Mouse (Mus musculus) heart, postnatal 0 days (tissue): ENCODE measurements around the gene Cdh13. TPM values are rescaled to one million over a fixed set of nuclear protein-coding genes. Genes with fewer than 3 reads are reported as not detected.

ENCODE experiments used
- ATAC-seq: fragments of 200-750 bp; cut with Nextera tagmentation; 2 replicates; pipeline ENCODE4 v1.8.0; 2017; ENCODE audit warnings: low read depth, moderate number of reproducible peaks, moderate library complexity; ENCODE audit not compliant: insufficient read depth
- DNase-seq: peaks from one replicate; pipeline ENCODE4 v3.0.0-alpha.2; 2016; ENCODE audit warnings: low spot score
- H3K27ac ChIP-seq: fragments of 300-500 bp; sonication (generic); 2 replicates; pipeline ENCODE4 v1.5.1; 2014; ENCODE audit warnings: low read depth, mild to moderate bottlenecking
- H3K27me3 ChIP-seq: fragments of 300-500 bp; sonication (generic); 2 replicates; pipeline ENCODE4 v1.6.1; 2014; ENCODE audit warnings: low read length, mixed read lengths; ENCODE audit not compliant: control insufficient read depth, insufficient read depth
- H3K36me3 ChIP-seq: fragments of 300-500 bp; sonication (generic); replicated peaks from 2 replicates; pipeline ENCODE4 v1.6.1; 2014; ENCODE audit warnings: low read length, mixed read lengths; ENCODE audit not compliant: control insufficient read depth, insufficient read depth
- H3K4me1 ChIP-seq: fragments of 300-500 bp; sonication (generic); 2 replicates; pipeline ENCODE4 v1.6.1; 2014; ENCODE audit warnings: antibody characterized with exemption; ENCODE audit not compliant: control insufficient read depth, insufficient read depth
- H3K4me2 ChIP-seq: fragments of 300-500 bp; sonication (generic); 2 replicates; pipeline ENCODE4 v1.6.1; 2014; ENCODE audit warnings: low read depth, mild to moderate bottlenecking, low read length, moderate library complexity
- H3K4me3 ChIP-seq: fragments of 300-500 bp; sonication (generic); 2 replicates; pipeline ENCODE4 v1.5.1; 2014; ENCODE audit warnings: low read depth, low read length
- H3K9ac ChIP-seq: fragments of 300-500 bp; sonication (generic); replicated peaks from 2 replicates; pipeline ENCODE4 v1.6.1; 2014; ENCODE audit warnings: low read depth, low read length, mixed read lengths
- H3K9me3 ChIP-seq: fragments of 300-500 bp; sonication (generic); replicated peaks from 2 replicates; pipeline ENCODE4 v1.6.1; 2016; ENCODE audit warnings: low read length; ENCODE audit not compliant: control insufficient read depth
- CTCF ChIP-seq: IDR thresholded peaks from 2 replicates; pipeline ENCODE4 v1.5.1; 2016; ENCODE audit warnings: antibody characterized with exemption, control low read depth, low read depth
- EP300 ChIP-seq: IDR thresholded peaks from 2 replicates; pipeline ENCODE4 v1.6.1; 2016; ENCODE audit warnings: antibody characterized with exemption, low read depth
- WGBS: fragments of 180-500 bp; shearing (Covaris S2); extraction: QIAGEN DNeasy Blood & Tissue Kit; methylation state at CpG from one replicate; pipeline ENCODE4 v1.1.7; 2014; 5-methylcytosine and 5-hydroxymethylcytosine counted together
- polyA plus RNA-seq: library from polyadenylated mRNA; unstranded; fragments of >200 nt; fragmentation: Nextera tagmentation; extraction: Ambion mirVana; gene quantifications from 2 replicates; pipeline ENCODE4 v1.2.1, GENCODE M21; 2015
- total RNA-seq: library from RNA; depleted of rRNA; stranded (reverse); fragments of >200 nt; gene quantifications from 2 replicates; pipeline ENCODE4 v1.2.3, GENCODE M21; 2014; ENCODE audit warnings: low replicate concordance

The Cdh13 gene
- total and polyA plus RNA-seq, 2 experiments from 2014 or later, result 109 to 136 TPM

GRCm38 (mm10) chr8:119180626-119181025 is 897.1 kb downstream of the Cdh13 start:
- ATAC-seq, result no peak

GRCm38 (mm10) chr8:119195695-119196094 is 912.2 kb downstream of the Cdh13 start:
- ATAC-seq (no peak), DNase-seq (peak; percentile 16)
- WGBS, result 61% methylated on average over 8 of the region's 8 CpGs
- Histone ChIP-seq H3K27ac (no peak overlapping the region), H3K4me3 (no peak overlapping the region), H3K9me3 (no peaks in the 10 kb centered on the region; the same call in 1 of the 2 replicates), H3K27me3 (no peaks in the 10 kb centered on the region), H3K9ac (no peak overlapping the region), H3K4me2 (no peak overlapping the region), H3K36me3 (no peaks in the 10 kb centered on the region), H3K4me1 (peaks cover 7% of the 10 kb centered on the region; the same call in 1 of the 2 replicates)
- TF ChIP-seq EP300 (no peak), CTCF (peak; percentile 53)

More at GRCm38 (mm10) chr8:119180626-119181025, 897.1 kb downstream of the Cdh13 start:
- Histone ChIP-seq H3K9ac (no peak overlapping the region), H3K4me1 (no peaks in the 10 kb centered on the region), H3K4me3 (no peak overlapping the region), H3K9me3 (0 out of 2 replicates have a peak, but pooled peaks cover 4% of the 10 kb centered on the region), H3K27ac (no peak overlapping the region), H3K27me3 (no peaks in the 10 kb centered on the region), H3K4me2 (no peak overlapping the region), H3K36me3 (no peaks in the 10 kb centered on the region)
- TF ChIP-seq CTCF, result no peak
- no peak for TF ChIP-seq EP300
- 61% methylated on average over 13 of the region's 13 CpGs for WGBS
- no peak for DNase-seq

- Histone ChIP-seq H3K27me3 (no peaks in the 10 kb centered on the region), H3K4me2 (no peak overlapping the region), H3K4me3 (no peak overlapping the region), H3K36me3 (no peaks in the 10 kb centered on the region), H3K27ac (no peak overlapping the region), H3K9me3 (no peaks in the 10 kb centered on the region; the same call in 1 of the 2 replicates), H3K4me1 (peaks cover 7% of the 10 kb centered on the region; the same call in 1 of the 2 replicates), H3K9ac (no peak overlapping the region)
- peak; percentile 58 for ATAC-seq
- DNase-seq, result peak; percentile 63
- WGBS, result 59% methylated on average over 10 of the region's 10 CpGs
- no peak for TF ChIP-seq EP300
Observed at GRCm38 (mm10) chr8:119196486-119197150, 913.1 kb downstream of the Cdh13 start.

- no peak for TF ChIP-seq EP300
- no peak for TF ChIP-seq CTCF
- WGBS, result 85% methylated on average over 9 of the region's 9 CpGs
- no peak overlapping the region for H3K4me3 ChIP-seq
- no peak overlapping the region for H3K27ac ChIP-seq
- no peaks in the 10 kb centered on the region for H3K27me3 ChIP-seq
- no peaks in the 10 kb centered on the region for H3K4me1 ChIP-seq
- no peaks in the 10 kb centered on the region for H3K36me3 ChIP-seq
- H3K4me2 ChIP-seq, result no peak overlapping the region
- no peak for DNase-seq
- no peak for ATAC-seq
- no peak overlapping the region for H3K9ac ChIP-seq
- 0 out of 2 replicates have a peak, but pooled peaks cover 5% of the 10 kb centered on the region for H3K9me3 ChIP-seq
Observed at GRCm38 (mm10) chr8:119208567-119208966, 925.0 kb downstream of the Cdh13 start.

GRCm38 (mm10) chr8:119224547-119224946 is 941.0 kb downstream of the Cdh13 start:
- Histone ChIP-seq H3K27me3 (no peaks in the 10 kb centered on the region), H3K27ac (no peak overlapping the region), H3K4me3 (no peak overlapping the region), H3K36me3 (no peaks in the 10 kb centered on the region), H3K9ac (no peak overlapping the region), H3K4me2 (no peak overlapping the region), H3K4me1 (no peaks in the 10 kb centered on the region), H3K9me3 (peaks cover 2% of the 10 kb centered on the region; the same call in 1 of the 2 replicates)
- ATAC-seq (no peak), DNase-seq (peak; percentile 40)
- TF ChIP-seq EP300 (no peak), CTCF (peak; percentile 79)
- 3% methylated on average over 1 of the region's 1 CpGs for WGBS
